Mouse (Mus musculus): ENCODE data around the gene Rbbp8nl. TPM values are rescaled to one million over a fixed set of nuclear protein-coding genes. Genes with fewer than 3 reads are reported as not detected.

Gene Rbbp8nl
- 1.00 and 1.2 TPM in 2 replicates for polyA plus RNA-seq (2015; fragmentation: Nextera tagmentation; extraction: Ambion mirVana)

GRCm38 (mm10) chr2:180289440-180290108 lies at the start of gene Rbbp8nl:
Rbbp8nl (minus strand) TSS chr2:180289879.
- Histone ChIP-seq H3K9ac (no peak within 1 kb of the TSS; the same call in 1 of the 2 replicates), H3K4me1 (peaks cover 6% of the 10 kb centered on the region; the same call in 1 of the 2 replicates), H3K4me3 (0 out of 2 replicates have a peak within 1 kb of the TSS, but pooled peaks have one; percentile 8), H3K27ac (no peak within 1 kb of the TSS), H3K27me3 (no peaks in the 10 kb centered on the region), H3K36me3 (no peaks in the 10 kb centered on the region), H3K4me2 (replicated peaks) (peak within 1 kb of the TSS; percentile 30), H3K9me3 (no peaks in the 10 kb centered on the region)
- 42% methylated on average over 16 of the region's 16 CpGs for WGBS
- no peak for ATAC-seq (ENCODE audit: low FRiP score, low read depth)

GRCm38 (mm10) chr2:180334551-180334986 lies 44.9 kb upstream of the Rbbp8nl start, which contains the start of gene Gata5:
Gata5 (minus strand) TSS chr2:180334699.
- Histone ChIP-seq H3K27me3 (peaks cover 94% of the 10 kb centered on the region), H3K36me3 (no peaks in the 10 kb centered on the region), H3K9ac (peak within 1 kb of the TSS; percentile 39), H3K4me2 (replicated peaks) (peak within 1 kb of the TSS; percentile 66), H3K4me3 (peak within 1 kb of the TSS; percentile 40), H3K4me1 (peaks cover 25% of the 10 kb centered on the region), H3K9me3 (no peaks in the 10 kb centered on the region), H3K27ac (no peak within 1 kb of the TSS)
- 0 out of 2 replicates have a peak, but pooled peaks have one; percentile 28 for ATAC-seq (ENCODE audit: low FRiP score, low read depth)
- WGBS, result under 1% methylated on average over 33 of the region's 33 CpGs

GRCm38 (mm10) chr2:180333778-180334550 lies 44.3 kb upstream of the Rbbp8nl start:
- WGBS, result under 1% methylated on average over 69 of the region's 69 CpGs
- peaks cover 88% of the 10 kb centered on the region for H3K27me3 ChIP-seq
- H3K4me1 ChIP-seq, result peaks cover 25% of the 10 kb centered on the region
- H3K4me3 ChIP-seq, result peak overlapping the region; percentile 40
- no peaks in the 10 kb centered on the region for H3K36me3 ChIP-seq
- peak overlapping the region; percentile 66 for H3K4me2 ChIP-seq (replicated peaks)
- no peak overlapping the region for H3K27ac ChIP-seq
- ATAC-seq (ENCODE audit: low FRiP score, low read depth), result peak; percentile 32; the same call in 1 of the 2 replicates
- H3K9me3 ChIP-seq, result no peaks in the 10 kb centered on the region
- H3K9ac ChIP-seq, result peak overlapping the region; percentile 39

GRCm38 (mm10) chr2:180329466-180329865 lies 39.8 kb upstream of the Rbbp8nl start:
- no peak overlapping the region for H3K27ac ChIP-seq
- no peak for ATAC-seq (ENCODE audit: low FRiP score, low read depth)
- no peaks in the 10 kb centered on the region for H3K9me3 ChIP-seq
- no peaks in the 10 kb centered on the region for H3K36me3 ChIP-seq
- H3K27me3 ChIP-seq, result peaks cover 43% of the 10 kb centered on the region
- H3K4me1 ChIP-seq, result peaks cover 18% of the 10 kb centered on the region
- 84% methylated on average over 1 of the region's 1 CpGs for WGBS
- no peak overlapping the region for H3K9ac ChIP-seq
- no peak overlapping the region for H3K4me3 ChIP-seq
- H3K4me2 ChIP-seq (replicated peaks), result no peak overlapping the region

GRCm38 (mm10) chr2:180322674-180323355 lies 33.1 kb upstream of the Rbbp8nl start:
- H3K4me1 ChIP-seq, result peaks cover 17% of the 10 kb centered on the region
- peak overlapping the region; percentile 21; the same call in 1 of the 2 replicates for H3K4me2 ChIP-seq (replicated peaks)
- ATAC-seq (ENCODE audit: low FRiP score, low read depth), result no peak
- H3K9ac ChIP-seq, result no peak overlapping the region
- H3K9me3 ChIP-seq, result no peaks in the 10 kb centered on the region
- no peak overlapping the region for H3K4me3 ChIP-seq
- H3K36me3 ChIP-seq, result no peaks in the 10 kb centered on the region
- WGBS, result 14% methylated on average over 14 of the region's 14 CpGs
- H3K27ac ChIP-seq, result no peak overlapping the region
- H3K27me3 ChIP-seq, result no peaks in the 10 kb centered on the region

- WGBS, result 71% methylated on average over 4 of the region's 4 CpGs
- H3K4me3 ChIP-seq, result no peak overlapping the region
- no peaks in the 10 kb centered on the region for H3K27me3 ChIP-seq
- H3K4me2 ChIP-seq (replicated peaks), result no peak overlapping the region
- H3K9ac ChIP-seq, result no peak overlapping the region
- no peak overlapping the region for H3K27ac ChIP-seq
- no peaks in the 10 kb centered on the region for H3K9me3 ChIP-seq
- no peaks in the 10 kb centered on the region for H3K36me3 ChIP-seq
- no peak for ATAC-seq (ENCODE audit: low FRiP score, low read depth)
- H3K4me1 ChIP-seq, result peaks cover 10% of the 10 kb centered on the region
Measured at GRCm38 (mm10) chr2:180320216-180320615, 30.5 kb upstream of the Rbbp8nl start.

- 78% methylated on average over 7 of the region's 7 CpGs for WGBS
Measured at GRCm38 (mm10) chr2:180317591-180317990, 27.9 kb upstream of the Rbbp8nl start.

GRCm38 (mm10) chr2:180314292-180314691 lies 24.6 kb upstream of the Rbbp8nl start:
- 85% methylated on average over 2 of the region's 2 CpGs for WGBS

More at GRCm38 (mm10) chr2:180317591-180317990, 27.9 kb upstream of the Rbbp8nl start:
- Histone ChIP-seq H3K4me2 (replicated peaks) (no peak overlapping the region), H3K27me3 (no peaks in the 10 kb centered on the region), H3K36me3 (no peaks in the 10 kb centered on the region), H3K27ac (no peak overlapping the region), H3K4me1 (peaks cover 3% of the 10 kb centered on the region; the same call in 1 of the 2 replicates), H3K9me3 (no peaks in the 10 kb centered on the region), H3K9ac (no peak overlapping the region), H3K4me3 (no peak overlapping the region)
- ATAC-seq (ENCODE audit: low FRiP score, low read depth), result no peak

GRCm38 (mm10) chr2:180311147-180311546 lies 21.5 kb upstream of the Rbbp8nl start:
- Histone ChIP-seq H3K9me3 (no peaks in the 10 kb centered on the region), H3K27ac (no peak overlapping the region), H3K27me3 (no peaks in the 10 kb centered on the region), H3K36me3 (no peaks in the 10 kb centered on the region), H3K9ac (no peak overlapping the region), H3K4me3 (no peak overlapping the region), H3K4me1 (no peaks in the 10 kb centered on the region), H3K4me2 (replicated peaks) (no peak overlapping the region)
- WGBS, result 82% methylated on average over 4 of the region's 4 CpGs
- no peak for ATAC-seq (ENCODE audit: low FRiP score, low read depth)

More at GRCm38 (mm10) chr2:180314292-180314691, 24.6 kb upstream of the Rbbp8nl start:
- no peak for ATAC-seq (ENCODE audit: low FRiP score, low read depth)
- no peaks in the 10 kb centered on the region for H3K9me3 ChIP-seq
- H3K36me3 ChIP-seq, result no peaks in the 10 kb centered on the region
- no peak overlapping the region for H3K4me3 ChIP-seq
- no peak overlapping the region for H3K4me2 ChIP-seq (replicated peaks)
- no peak overlapping the region for H3K27ac ChIP-seq
- no peaks in the 10 kb centered on the region for H3K4me1 ChIP-seq
- no peaks in the 10 kb centered on the region for H3K27me3 ChIP-seq
- H3K9ac ChIP-seq, result no peak overlapping the region

GRCm38 (mm10) chr2:180307680-180308079 lies 18.0 kb upstream of the Rbbp8nl start:
- Histone ChIP-seq H3K9me3 (0 out of 2 replicates have a peak, but pooled peaks cover 3% of the 10 kb centered on the region), H3K9ac (no peak overlapping the region), H3K4me1 (no peaks in the 10 kb centered on the region), H3K27ac (no peak overlapping the region), H3K4me3 (no peak overlapping the region), H3K36me3 (no peaks in the 10 kb centered on the region), H3K27me3 (no peaks in the 10 kb centered on the region), H3K4me2 (replicated peaks) (no peak overlapping the region)
- no peak for ATAC-seq (ENCODE audit: low FRiP score, low read depth)
- 45% methylated on average over 2 of the region's 2 CpGs for WGBS

GRCm38 (mm10) chr2:180306423-180307168 lies 16.9 kb upstream of the Rbbp8nl start:
- H3K4me1 ChIP-seq, result no peaks in the 10 kb centered on the region
- WGBS, result 83% methylated on average over 8 of the region's 8 CpGs
- H3K27me3 ChIP-seq, result no peaks in the 10 kb centered on the region
- H3K9me3 ChIP-seq, result 0 out of 2 replicates have a peak, but pooled peaks cover 3% of the 10 kb centered on the region
- H3K36me3 ChIP-seq, result no peaks in the 10 kb centered on the region
- no peak overlapping the region for H3K9ac ChIP-seq
- H3K4me3 ChIP-seq, result no peak overlapping the region
- no peak overlapping the region for H3K27ac ChIP-seq
- no peak for ATAC-seq (ENCODE audit: low FRiP score, low read depth)
- H3K4me2 ChIP-seq (replicated peaks), result no peak overlapping the region
